Mouse (Mus musculus) cortical plate, adult 2 months (tissue): ENCODE measurements around the gene Gm45234.

Source experiments
- CTCF ChIP-seq: fragments of 200-500 bp; IDR thresholded peaks from 2 replicates; pipeline ENCODE4 v1.5.1; 2011; ENCODE audit warnings: mild to moderate bottlenecking, control low read depth, low read length; ENCODE audit not compliant: insufficient read depth; ENCODE audit errors: extremely low read depth
- POLR2A ChIP-seq: fragments of 200-500 bp; IDR thresholded peaks from 2 replicates; pipeline ENCODE4 v1.6.1; 2011; ENCODE audit warnings: mild to moderate bottlenecking, low read length, control low read depth; ENCODE audit not compliant: insufficient read depth; ENCODE audit errors: extremely low read depth

GRCm38 (mm10) chr6:124734417-124734816 lies 21.4 kb downstream of the Gm45234 start:
- no peak for TF ChIP-seq POLR2A
- TF ChIP-seq CTCF = no peak
